Mouse (Mus musculus): ENCODE results near the gene Pprc1. TPM values are rescaled to one million over a fixed set of nuclear protein-coding genes. Genes with fewer than 3 reads are reported as not detected.
A peak's percentile ranks its signal among the peaks of the same experiment; 100 is the strongest.

The Pprc1 gene
- total and polyA plus RNA-seq, 3 experiments = 27.8 to 135 (median 39.3) TPM

GRCm38 (mm10) chr19:46003371-46004226, 41.1 kb upstream of the Pprc1 start, which contains the start of gene Hps6 (continued):
- TF ChIP-seq BHLHE40 (IDR thresholded peaks at IDR 0.05; ENCODE audit: borderline replicate concordance, low read depth, low read length) = no peak
- peak; percentile 92 for TF ChIP-seq NELFE (IDR thresholded peaks at IDR 0.05; ENCODE audit: low read depth, low read length)
- TF ChIP-seq GABPA (IDR thresholded peaks at IDR 0.05; ENCODE audit: low read depth, low read length) = no peak
- 0 out of 2 replicates have a peak, but pooled peaks have one; percentile 23 for TF ChIP-seq USF1 (IDR thresholded peaks at IDR 0.05; ENCODE audit: low read depth, low read length)
- TF ChIP-seq MYB (IDR thresholded peaks at IDR 0.05; ENCODE audit: low read depth, low read length) = no peak
- TF ChIP-seq NRF1 (IDR thresholded peaks at IDR 0.05; ENCODE audit: insufficient read depth, low read depth, low read length, poor library complexity, severe bottlenecking) = peak; percentile 54; the same call in 1 of the 2 replicates
- no peak for TF ChIP-seq CTCF (IDR thresholded peaks at IDR 0.05 in 2 of 3, conservative IDR thresholded peaks at IDR 0.05 in 1 of 3; ENCODE audit: control insufficient read depth in 1 of 3, insufficient read depth in 1 of 3, low read depth in 2 of 3, low read length in 3 of 3, poor library complexity in 1 of 3, severe bottlenecking in 1 of 3)
- no peak for TF ChIP-seq JUND (IDR thresholded peaks at IDR 0.05; ENCODE audit: low read depth, low read length)
- TF ChIP-seq MAFK (IDR thresholded peaks at IDR 0.05; ENCODE audit: borderline replicate concordance, low read depth, low read length) = no peak
- TF ChIP-seq POLR2AphosphoS5 (IDR thresholded peaks at IDR 0.05; ENCODE audit: borderline replicate concordance, low read depth, low read length) = no peak
- TF ChIP-seq ZMIZ1 (IDR thresholded peaks at IDR 0.05; ENCODE audit: low read depth, low read length) = no peak
- TF ChIP-seq CHD2 (IDR thresholded peaks at IDR 0.05; ENCODE audit: low read length) = no peak
- no peak for TF ChIP-seq ZC3H11A (IDR thresholded peaks at IDR 0.05; ENCODE audit: low read depth, low read length)

- H3K4me3 ChIP-seq (ENCODE audit: control insufficient read depth in 1 of 2, insufficient read depth in 1 of 2, low read depth in 2 of 2, low read length in 2 of 2) = no peak overlapping the region
- H3K4me1 ChIP-seq (ENCODE audit: control insufficient read depth in 1 of 2, insufficient read depth in 2 of 2, low read length in 2 of 2) = peaks cover 4 to 15% of the 10 kb centered on the region in 2 experiments
- peaks cover 22% of the 10 kb centered on the region for H3K79me2 ChIP-seq (ENCODE audit: control insufficient read depth, insufficient read depth, low read length, poor library complexity)
- no peak overlapping the region for H3K9ac ChIP-seq (ENCODE audit: control insufficient read depth, low read depth, low read length, poor library complexity, severe bottlenecking)
- H3K27ac ChIP-seq (ENCODE audit: control insufficient read depth, low read depth, low read length) = no peak overlapping the region
- no peaks in the 10 kb centered on the region for H3K9me3 ChIP-seq (replicated peaks; ENCODE audit: insufficient read depth, low read length)
- H3K36me3 ChIP-seq (ENCODE audit: control insufficient read depth in 1 of 2, insufficient read depth in 2 of 2, low read length in 2 of 2) = peaks cover 0 to 5% of the 10 kb centered on the region in 2 experiments; a peak in 1 of 4 replicates
- TF ChIP-seq CHD1 (IDR thresholded peaks at IDR 0.05; ENCODE audit: low read depth, low read length) (no peak), ELF1 (IDR thresholded peaks at IDR 0.05; ENCODE audit: low read depth, low read length) (no peak)
- DNase-seq (ENCODE audit: low read depth, low spot score) = no peak
- no peaks in the 10 kb centered on the region for H3K27me3 ChIP-seq (ENCODE audit: control insufficient read depth in 1 of 2, insufficient read depth in 2 of 2, low read length in 2 of 2)
Observed at GRCm38 (mm10) chr19:46004814-46005466, 39.7 kb upstream of the Pprc1 start.

GRCm38 (mm10) chr19:46005680-46006079, 39.0 kb upstream of the Pprc1 start:
- Histone ChIP-seq H3K4me3 (ENCODE audit: control insufficient read depth in 1 of 2, insufficient read depth in 1 of 2, low read depth in 2 of 2, low read length in 2 of 2) (no peak overlapping the region), H3K4me1 (ENCODE audit: control insufficient read depth in 1 of 2, insufficient read depth in 2 of 2, low read length in 2 of 2) (peaks cover 4 to 15% of the 10 kb centered on the region in 2 experiments), H3K27me3 (ENCODE audit: control insufficient read depth in 1 of 2, insufficient read depth in 2 of 2, low read length in 2 of 2) (no peaks in the 10 kb centered on the region), H3K36me3 (ENCODE audit: control insufficient read depth in 1 of 2, insufficient read depth in 2 of 2, low read length in 2 of 2) (peaks cover 0 to 5% of the 10 kb centered on the region in 2 experiments; a peak in 1 of 4 replicates), H3K79me2 (ENCODE audit: control insufficient read depth, insufficient read depth, low read length, poor library complexity) (peaks cover 22% of the 10 kb centered on the region), H3K9me3 (replicated peaks; ENCODE audit: insufficient read depth, low read length) (no peaks in the 10 kb centered on the region), H3K9ac (ENCODE audit: control insufficient read depth, low read depth, low read length, poor library complexity, severe bottlenecking) (no peak overlapping the region), H3K27ac (ENCODE audit: control insufficient read depth, low read depth, low read length) (no peak overlapping the region)
- no peak for TF ChIP-seq E2F4 (IDR thresholded peaks at IDR 0.05; ENCODE audit: borderline replicate concordance, low read depth, low read length)
- no peak for TF ChIP-seq ZKSCAN1 (IDR thresholded peaks at IDR 0.05; ENCODE audit: low read depth, low read length)
- no peak for TF ChIP-seq POLR2A (IDR thresholded peaks at IDR 0.05; ENCODE audit: control insufficient read depth in 1 of 2, insufficient read depth in 1 of 2, low read depth in 1 of 2, low read length in 2 of 2, poor library complexity in 1 of 2)
- no peak for TF ChIP-seq SMC3 (IDR thresholded peaks at IDR 0.05; ENCODE audit: low read depth, low read length)
- TF ChIP-seq ZC3H11A (IDR thresholded peaks at IDR 0.05; ENCODE audit: low read depth, low read length) = no peak
- no peak for TF ChIP-seq TAL1 (IDR thresholded peaks at IDR 0.05; ENCODE audit: low read length)
- no peak for TF ChIP-seq RCOR1 (IDR thresholded peaks at IDR 0.05; ENCODE audit: low read depth, low read length)
- TF ChIP-seq MYC (IDR thresholded peaks at IDR 0.05; ENCODE audit: low read depth, low read length) = no peak
- TF ChIP-seq GATA1 (IDR thresholded peaks at IDR 0.05; ENCODE audit: low read depth, low read length) = no peak
- no peak for DNase-seq (ENCODE audit: low read depth, low spot score)
